Mouse (Mus musculus) frontal cortex, adult 2 months (tissue): ENCODE data around the gene Bbs12. TPM values are rescaled to one million over a fixed set of nuclear protein-coding genes. Genes with fewer than 3 reads are reported as not detected.

Experiments used
- DNase-seq, 2 experiments: peaks; one replicate each; pipeline ENCODE4 v3.0.0; 2022; ENCODE audit warnings: low spot score in 1 of 2; ENCODE audit errors: extremely low spot score in 1 of 2
- polyA plus RNA-seq: library from polyadenylated mRNA; depleted of rRNA; stranded (reverse); fragments of >200 nt; gene quantifications from 2 replicates; pipeline ENCODE4 v1.2.3, GENCODE M21; 2012

The Bbs12 gene
- polyA plus RNA-seq, 1 experiment, result 2.7 TPM

DNA sequence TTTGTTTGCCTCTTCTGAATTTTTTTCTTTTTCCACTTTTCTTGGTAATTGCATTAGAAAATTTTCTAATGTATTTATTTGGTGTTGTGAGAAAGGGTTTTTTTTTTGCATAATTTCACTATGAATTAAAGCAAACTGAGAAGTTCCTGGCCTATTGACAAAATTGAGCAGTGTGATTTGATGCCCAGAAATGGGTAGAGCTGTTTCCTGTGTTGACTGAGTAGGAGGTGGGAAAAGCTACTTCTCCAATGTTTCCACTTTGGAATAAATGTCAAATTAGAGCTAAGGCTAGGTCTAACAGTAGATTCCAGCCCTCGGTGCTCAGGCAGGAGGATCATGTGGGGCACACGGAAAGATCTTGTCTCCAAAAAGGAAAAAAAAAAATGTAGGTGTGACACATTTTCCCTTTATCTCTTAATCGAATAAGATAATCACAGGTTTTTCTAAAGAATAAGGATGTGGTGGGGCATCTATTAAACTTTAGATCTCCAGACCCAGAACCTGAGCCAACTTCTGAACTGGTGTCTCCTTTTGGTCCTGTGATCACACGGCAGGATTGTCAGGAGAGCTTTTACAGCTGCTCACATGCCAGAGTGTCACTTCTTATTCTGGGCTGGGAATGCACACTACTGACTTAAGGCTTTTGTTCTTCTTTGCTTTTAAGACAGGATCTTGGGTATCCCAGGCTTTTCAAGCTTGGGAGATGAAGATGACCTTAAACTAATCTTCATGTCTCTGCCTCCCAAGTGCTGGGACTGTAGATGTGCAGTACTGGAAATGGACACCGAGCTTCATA lies 13.2 kb downstream of the Bbs12 start:
- no peak for DNase-seq

DNA sequence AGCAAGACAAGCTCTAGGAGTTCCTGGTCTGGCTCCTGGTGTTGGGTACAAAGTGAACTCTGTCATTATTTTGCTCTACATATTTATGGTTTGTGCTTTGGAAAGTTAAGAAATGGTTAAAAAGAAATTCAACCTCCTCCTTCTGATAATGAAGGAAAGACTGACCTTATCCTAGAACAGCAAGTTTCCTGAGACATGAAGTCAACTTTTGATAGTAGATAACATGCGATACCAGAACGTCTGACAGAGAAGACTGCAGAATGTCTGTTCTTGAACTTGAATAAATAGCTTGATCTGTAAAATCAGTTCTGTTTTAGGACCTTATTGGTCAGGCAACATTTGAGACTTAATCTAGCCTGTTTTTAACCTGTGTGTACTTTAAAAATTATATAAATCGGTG lies 14.3 kb downstream of the Bbs12 start:
- DNase-seq, result no peak

DNA sequence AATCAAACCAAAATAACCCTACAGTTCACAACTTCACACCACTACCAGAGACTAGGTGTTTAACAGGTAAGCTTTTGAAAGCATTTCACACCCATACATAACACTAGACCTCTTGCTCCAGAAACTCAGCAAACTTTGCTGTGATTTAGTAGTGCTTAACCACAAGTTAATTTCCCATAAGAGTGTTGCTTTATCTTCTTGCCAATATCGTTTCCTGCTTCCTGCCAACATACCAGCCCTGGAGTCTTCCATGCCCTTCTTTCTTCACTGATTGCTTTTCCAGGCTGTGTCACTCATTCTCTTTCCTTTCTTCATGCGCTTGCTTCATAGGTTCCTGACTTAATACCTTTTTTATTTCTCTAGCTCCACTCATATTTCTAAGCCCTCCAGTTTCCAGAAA lies 16.1 kb downstream of the Bbs12 start:
- no peak for DNase-seq

DNA sequence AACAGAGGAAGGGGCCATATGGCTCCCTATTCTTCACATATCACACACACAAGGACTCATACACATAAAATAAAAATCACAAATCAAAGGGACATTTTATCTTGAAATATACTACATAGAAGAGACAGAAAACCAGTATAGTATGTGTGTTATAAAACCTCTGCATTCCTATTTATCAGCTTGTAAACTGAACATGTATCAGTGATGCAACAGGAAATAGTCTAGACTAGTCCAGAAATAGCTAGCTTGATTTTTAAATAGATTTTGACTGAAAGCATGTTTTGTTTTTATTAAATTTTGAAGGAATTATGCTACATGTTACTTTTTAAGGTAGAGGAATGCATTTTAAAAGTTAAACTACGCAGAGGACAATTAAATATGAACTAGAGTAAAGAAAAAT lies 17.6 kb downstream of the Bbs12 start:
- no peak for DNase-seq

DNA sequence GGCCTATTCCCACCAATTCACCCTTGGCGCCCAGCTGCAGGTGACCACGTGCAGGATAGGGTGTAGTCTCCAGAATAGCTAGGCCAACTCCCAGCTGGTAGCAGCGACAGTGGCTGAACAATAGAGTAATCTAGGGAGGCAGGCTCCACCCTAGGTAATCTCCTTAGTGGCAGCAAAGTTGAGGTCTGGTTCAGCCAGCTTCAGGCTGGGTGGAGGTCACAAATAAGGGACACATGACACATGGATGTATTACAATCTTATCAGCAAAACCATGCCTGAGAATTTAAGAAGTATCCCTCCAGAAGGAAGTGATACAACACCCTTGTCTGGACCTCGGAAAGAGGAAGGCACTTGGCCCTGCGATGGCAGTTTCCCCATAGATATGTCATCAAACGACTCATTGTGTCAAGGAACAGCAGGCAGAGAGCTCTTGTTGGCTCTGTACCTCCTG lies 19.7 kb downstream of the Bbs12 start:
- DNase-seq, result no peak

DNA sequence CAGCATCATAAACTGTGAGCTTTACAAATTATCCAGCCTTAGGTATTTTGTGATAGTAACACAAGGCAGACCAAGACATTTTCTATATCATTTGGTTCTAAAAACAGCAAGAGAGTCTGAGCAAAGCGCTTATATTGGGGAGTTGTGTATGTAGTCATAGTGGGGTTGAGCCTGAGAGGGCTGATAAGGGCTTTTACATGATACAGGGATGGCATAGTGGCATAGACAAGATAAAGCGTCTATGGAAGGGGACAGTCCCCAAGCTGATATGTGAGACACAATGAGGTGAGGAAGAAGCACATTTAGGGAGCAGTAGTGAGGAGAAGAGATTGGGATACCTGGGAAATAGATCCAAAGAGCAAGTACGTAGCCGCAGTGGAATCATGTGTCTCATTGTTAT lies 21.7 kb downstream of the Bbs12 start:
- DNase-seq, result no peak

DNA sequence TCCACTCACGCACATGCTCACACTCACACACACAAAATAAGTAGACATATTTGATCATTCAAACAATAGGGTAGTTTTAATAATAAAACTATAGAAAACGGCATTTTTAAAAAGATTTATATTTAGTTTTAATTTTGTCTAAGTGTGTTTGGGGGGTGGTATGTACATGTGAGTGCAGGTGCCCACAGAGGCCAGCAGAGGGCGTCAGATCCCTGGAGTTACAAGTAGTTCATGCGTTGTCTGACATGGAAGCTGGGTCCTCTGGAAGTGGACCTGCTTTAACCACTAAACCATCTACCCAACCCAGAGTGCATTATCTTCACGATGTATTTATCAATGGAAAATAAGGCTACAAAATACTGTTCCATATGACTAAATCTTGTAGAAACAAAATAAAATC lies 28.8 kb downstream of the Bbs12 start:
- no peak for DNase-seq

DNA sequence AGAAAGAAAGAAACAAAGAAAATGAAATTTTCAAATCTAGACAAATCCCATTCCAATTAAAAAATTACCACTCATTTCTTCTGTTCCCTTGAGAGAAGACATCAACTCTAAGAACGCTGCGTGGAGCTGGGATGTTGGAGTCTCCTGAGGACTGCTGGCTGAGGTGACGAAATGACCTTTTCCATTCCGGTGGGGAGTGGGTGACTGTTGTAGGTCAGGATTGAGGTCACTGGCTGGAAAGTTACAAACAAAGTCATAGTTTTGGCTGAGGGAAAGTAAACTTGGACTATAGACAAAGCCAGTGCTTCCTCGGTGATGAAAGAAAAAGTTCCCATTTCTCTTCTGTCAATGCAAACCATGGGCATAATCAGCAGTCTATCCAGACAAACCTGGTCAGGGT lies 30.5 kb downstream of the Bbs12 start:
- no peak for DNase-seq

DNA sequence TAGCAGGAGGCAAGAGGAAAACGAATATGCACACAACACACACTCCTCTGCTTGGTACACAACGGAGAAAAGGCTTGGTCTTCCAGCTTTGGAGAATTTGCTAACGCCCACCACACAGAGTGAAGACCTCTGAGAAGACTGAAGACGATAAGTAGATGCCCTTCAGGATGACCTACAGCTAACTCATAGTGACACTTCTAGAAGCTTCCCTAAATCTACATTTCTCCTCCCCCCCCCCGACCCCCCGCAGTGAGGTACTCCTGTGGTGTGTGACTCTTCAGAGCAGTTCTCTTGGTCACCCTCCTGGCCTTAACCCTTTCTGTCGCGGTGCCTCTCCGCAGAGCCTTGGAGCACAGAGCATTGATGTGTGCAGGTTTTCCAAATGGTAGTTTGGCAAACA lies 35.3 kb downstream of the Bbs12 start:
- DNase-seq, result no peak

DNA sequence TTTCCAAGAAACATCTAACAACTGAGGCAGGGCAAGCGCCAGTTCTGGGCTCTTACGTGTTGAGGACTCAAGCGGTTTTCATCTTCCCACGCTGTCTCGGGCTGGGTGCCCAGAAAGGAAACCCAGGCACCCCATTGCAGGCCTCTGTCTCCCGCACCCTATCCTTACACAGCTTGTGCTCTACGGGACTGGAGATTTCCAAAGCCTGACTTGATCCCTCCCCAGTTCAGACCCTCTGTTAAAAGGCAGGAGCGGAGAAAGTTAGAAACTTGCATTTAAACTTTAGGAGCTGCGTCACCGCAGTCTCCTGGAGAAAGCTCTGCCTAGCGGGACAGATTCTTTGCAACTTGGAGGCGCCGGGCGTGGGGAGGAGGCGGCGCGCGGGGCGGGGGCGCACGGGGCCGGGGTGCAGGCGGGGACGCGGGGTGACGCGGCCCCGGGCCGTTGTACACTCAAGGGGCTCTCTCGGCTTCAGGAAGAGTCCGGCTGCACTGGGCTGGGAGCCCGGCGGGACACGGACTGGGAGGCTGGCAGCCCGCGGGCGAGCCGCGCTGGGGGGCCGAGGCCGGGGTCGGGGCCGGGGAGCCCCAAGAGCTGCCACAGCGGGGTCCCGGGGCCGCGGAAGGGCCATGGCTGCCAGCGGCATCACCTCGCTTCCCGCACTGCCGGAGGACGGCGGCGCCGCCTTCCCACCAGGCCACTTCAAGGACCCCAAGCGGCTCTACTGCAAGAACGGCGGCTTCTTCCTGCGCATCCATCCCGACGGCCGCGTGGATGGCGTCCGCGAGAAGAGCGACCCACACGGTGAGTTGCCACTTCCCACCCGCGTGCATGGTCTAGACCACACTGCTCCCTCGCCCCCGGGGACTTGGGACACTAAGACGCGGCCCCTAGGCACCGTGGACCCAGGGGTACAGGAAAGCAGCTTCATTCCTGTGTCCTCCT lies 36.1 kb downstream of the Bbs12 start, which contains the start of gene Fgf2:
TSS of gene Fgf2 (plus strand) at position 126 of the 945 bp plus-strand sequence.
- peak in 1 of 2 experiments; percentile 73 for DNase-seq

DNA sequence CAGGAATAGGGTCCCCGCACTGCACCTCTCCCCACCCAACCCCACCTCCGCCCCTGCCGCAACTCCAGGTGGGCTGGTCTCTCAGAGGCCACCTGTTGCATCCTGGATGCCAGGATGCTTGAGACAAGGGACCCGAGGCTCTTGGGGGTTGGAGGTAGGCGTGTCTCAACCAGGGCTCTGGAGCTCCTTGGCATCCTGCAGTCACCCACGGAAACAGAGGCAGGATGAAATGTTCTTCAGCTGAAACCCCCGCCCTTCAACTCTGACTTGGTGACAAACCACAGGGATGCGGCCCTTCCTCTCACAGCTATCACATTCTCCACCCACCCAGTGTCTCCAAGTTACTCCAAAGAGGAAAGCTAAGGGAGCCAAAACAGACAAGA lies 36.8 kb downstream of the Bbs12 start:
- DNase-seq, result no peak

DNA sequence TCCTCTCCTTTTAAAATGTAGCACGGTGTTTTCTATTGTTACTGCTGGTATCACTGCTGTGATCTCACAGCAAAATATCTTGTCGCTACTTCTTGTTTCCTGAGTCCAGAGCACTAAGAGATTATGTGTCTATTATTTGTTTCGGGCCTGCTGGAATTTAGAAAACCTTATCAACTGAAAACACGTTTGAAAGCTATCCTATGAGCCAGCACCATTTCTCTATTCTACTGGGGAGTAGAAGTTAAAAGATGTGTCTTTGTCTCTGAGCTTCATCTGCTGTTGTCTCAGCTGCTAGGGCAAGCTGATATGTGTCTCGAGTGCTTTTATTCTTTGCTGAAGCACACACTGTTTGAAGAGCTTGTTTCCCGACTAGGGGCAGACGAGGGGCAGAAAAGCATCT lies 38.0 kb downstream of the Bbs12 start:
- DNase-seq, result no peak

DNA sequence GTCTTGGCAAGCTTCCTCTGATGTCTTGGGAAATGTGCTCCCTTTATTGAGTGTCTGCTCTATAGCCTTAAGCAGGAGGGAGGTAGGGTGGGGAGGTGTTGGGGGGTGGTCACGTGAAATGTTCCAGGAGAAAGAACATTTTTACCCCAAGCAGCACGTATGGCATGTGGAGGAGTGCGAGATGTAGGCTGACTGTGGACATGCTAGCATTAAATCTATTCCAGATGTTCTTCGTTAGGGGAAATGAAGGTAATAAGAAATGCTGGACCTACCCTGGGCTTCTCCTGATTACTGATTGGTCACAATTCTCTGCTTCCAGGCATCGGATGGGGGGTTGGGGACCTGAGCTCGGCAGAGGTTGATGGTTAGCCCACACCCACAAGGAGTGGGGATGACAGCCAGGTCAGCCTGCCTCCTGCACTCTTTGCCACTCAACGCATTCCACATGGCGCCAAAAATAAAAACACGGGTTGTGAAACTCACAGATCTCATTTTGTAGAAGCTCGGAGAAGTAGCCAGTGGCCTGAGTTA lies 41.7 kb downstream of the Bbs12 start:
- no peak for DNase-seq

DNA sequence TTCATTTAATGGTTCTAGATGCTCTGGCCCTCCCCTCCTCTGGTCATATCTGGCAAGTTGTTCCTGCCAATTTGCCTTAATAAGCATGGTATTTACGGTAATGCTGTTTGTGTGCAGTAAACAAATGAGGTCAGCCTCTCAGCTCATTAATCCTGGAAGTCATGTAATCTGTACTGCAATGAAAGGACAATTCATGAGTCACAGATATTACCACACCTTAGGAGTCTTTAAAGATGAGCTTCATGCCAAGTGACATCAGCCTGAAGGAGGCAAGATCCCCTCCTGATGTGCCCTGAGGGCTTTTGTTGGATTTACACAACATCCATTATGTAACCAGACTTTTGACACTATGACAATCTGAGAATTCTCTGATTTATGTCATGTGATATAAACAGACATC lies 42.4 kb downstream of the Bbs12 start:
- DNase-seq, result no peak

DNA sequence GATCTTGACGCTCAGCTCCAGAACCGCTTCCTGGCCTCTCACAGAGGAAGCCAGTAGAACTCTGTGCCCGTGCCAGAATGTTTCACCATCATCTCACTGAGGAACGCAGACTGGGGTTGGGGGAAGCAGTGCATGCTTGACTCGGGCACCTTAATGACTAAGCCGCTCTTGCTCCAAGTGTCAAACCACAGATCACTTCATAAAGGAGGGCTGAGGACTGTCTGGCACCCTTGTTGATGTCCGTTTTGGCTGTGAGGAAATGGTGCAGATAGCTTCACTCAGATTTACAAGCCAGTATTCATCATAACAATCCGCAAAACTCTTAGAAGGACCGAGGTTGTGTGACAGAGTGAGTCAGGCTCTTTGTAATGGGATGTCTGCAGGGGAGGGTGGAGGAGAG lies 48.4 kb downstream of the Bbs12 start:
- no peak for DNase-seq

DNA sequence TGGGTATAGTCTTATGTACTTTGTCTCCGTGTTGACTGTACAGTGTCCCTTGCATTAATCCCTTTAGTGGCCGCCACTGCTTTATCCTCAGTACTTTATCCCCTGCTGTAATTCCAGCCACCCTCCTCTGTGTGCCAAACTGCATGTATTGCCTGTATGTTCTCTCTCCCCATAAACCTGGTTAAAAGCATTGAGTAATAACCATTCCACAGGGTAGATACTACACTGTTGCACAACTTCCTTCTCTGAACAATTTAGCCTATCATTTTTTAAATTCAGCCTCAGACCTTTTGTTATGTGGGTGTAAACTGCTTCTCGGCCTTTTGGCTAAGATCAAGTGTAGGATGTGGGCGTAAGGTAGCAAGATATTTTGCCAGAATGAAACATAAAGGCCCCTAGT lies 52.8 kb downstream of the Bbs12 start:
- no peak for DNase-seq

DNA sequence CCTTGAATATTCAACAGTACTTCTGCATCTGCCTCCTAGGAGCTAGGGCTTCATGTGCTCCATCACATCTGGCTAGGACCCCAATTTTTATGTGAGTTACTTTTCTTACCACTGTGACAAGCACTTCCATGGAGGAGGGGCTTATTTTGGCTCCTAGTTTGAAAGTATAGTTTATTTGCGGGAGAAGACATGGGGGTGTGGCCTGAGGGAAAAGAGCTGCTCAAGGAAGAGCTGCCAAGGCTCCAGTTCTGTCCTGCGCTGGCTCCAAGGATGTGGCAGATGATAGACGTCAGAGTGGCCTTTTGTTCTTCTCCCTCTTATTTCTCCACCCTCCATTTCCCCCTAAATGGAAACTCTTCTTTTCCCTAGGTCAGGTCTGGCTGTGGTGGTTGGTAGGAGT lies 53.6 kb downstream of the Bbs12 start:
- no peak for DNase-seq

DNA sequence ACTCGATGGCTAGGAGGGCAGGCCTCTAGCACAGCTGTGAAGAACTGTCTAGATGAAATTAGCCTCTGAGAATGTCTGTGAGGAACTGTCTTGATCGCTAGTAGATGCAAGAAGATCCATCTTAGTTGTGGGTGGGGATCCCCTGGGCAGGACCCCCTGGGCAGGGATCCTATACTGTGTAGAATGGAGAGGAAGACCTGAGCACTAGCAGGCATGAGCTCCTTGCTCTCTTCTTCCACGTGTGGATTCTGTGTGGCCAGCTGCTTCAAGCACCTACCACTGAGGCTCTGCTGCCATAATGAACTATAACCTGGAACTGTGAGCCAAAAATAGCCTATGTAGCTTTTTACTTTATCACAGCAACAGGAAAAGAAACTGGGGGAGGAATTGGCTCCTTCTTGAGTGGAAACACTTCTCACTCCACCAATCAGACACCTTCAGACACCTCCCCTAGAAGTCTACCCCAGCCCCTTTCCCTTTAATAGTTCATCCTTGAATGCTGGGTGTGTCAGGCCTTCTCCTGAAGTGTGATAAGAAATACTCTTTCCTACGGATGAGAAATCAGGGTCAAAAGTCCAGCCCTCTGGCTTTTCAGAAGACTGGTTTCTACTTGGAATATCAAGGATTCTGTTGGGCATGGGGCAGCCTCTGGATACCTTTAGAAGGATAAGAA lies 54.2 kb downstream of the Bbs12 start:
- no peak for DNase-seq

DNA sequence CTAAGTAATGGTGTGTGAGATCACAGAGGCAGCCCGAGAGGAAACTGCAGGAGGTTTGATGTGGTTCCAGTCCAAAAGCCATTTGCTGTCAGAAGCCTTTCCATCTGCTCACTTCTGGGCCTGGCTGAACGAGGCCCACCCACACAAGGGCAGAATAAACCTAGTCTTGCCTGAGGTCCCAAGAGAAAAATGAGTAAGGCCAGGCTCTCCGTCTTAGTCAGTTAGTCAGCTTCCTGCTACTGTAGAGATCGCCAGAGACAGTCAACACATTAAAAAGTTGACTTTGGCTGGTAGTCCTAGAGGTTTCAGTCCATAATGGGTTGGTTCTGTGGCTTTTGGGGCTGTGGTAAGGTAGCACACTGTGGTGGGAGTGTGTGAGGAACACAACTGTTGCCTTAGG lies 58.1 kb downstream of the Bbs12 start:
- no peak for DNase-seq
